Mouse (Mus musculus) heart, postnatal 4 days (tissue): ENCODE data around the gene Htra2. TPM values are rescaled to one million over a fixed set of nuclear protein-coding genes. Genes with fewer than 3 reads are reported as not detected.

Experiments used
- DNase-seq: peaks from one replicate; pipeline ENCODE4 v3.0.0; 2021
- microRNA-seq, 2 experiments: library from miRNA; unstranded; fragments of <30 nt; microRNA quantifications; one replicate each; pipeline ENCODE4 v1.2.0; 2021 to 2022
- total RNA-seq, 2 experiments: library from RNA; stranded (reverse); gene quantifications; 2 replicates each; pipeline ENCODE4 v1.2.3; 2021

Gene Htra2
- total RNA-seq, 2 experiments from 2014 or later, result 42.6 to 43.5 TPM

- DNase-seq, result no peak
Observed at GRCm38 (mm10) chr6:83004309-83004708, 50.8 kb downstream of the Htra2 start.

- DNase-seq, result no peak
Observed at GRCm38 (mm10) chr6:83003850-83004249, 51.2 kb downstream of the Htra2 start.

GRCm38 (mm10) chr6:83003082-83003481 is 52.0 kb downstream of the Htra2 start:
- DNase-seq, result no peak

Small RNA genes lying within 50 kb of the gene (microRNA-seq; reads per million reads assigned to microRNA genes)
- gene Mir3470a, result 0 reads per million in 2 experiments
- gene Mir7040, result 0 to 0.61 reads per million in 2 experiments

Other genes with a start within 250 kb of the Htra2 start
- gene Sema4f, start 115.5 kb downstream of the Htra2 start, total RNA-seq, result under 1 TPM in 1 of 2 experiments, not detected in 1; 0.14 TPM
- under 1 TPM; 0.52 to 0.81 TPM for gene M1ap, start 108.4 kb downstream of the Htra2 start, total RNA-seq
- gene Dok1, start 21.8 kb downstream of the Htra2 start, total RNA-seq, result 1 to 10 TPM; 5.3 to 6.1 TPM
- 1 to 10 TPM; 4.7 to 6.0 TPM for gene Loxl3, start 21.1 kb downstream of the Htra2 start, total RNA-seq
- 10 to 100 TPM; 84.1 to 88.4 TPM for gene Aup1, start 752 bp downstream of the Htra2 start, total RNA-seq
- under 1 TPM; 0.59 to 0.62 TPM for gene Dqx1, start 2.6 kb upstream of the Htra2 start, total RNA-seq
- under 1 TPM in 1 of 2 experiments, not detected in 1; 0.20 TPM for gene Tlx2, start 15.0 kb upstream of the Htra2 start, total RNA-seq
- 10 to 100 TPM in 1 of 2 experiments, 1 to 10 TPM in 1; 7.2 to 10.2 TPM for gene Pcgf1, start 22.6 kb upstream of the Htra2 start, total RNA-seq
- under 1 TPM in 1 of 2 experiments, not detected in 1; 0.88 TPM for gene Lbx2, start 31.1 kb upstream of the Htra2 start, total RNA-seq
- 1 to 10 TPM; 2.4 to 3.0 TPM for gene Ccdc142, start 46.3 kb upstream of the Htra2 start, total RNA-seq
- gene Gm42688, start 46.3 kb upstream of the Htra2 start, total RNA-seq, result 1 to 10 TPM; 1.7 to 1.8 TPM
- gene Mrpl53, start 53.8 kb upstream of the Htra2 start, total RNA-seq, result 100 to 1,000 TPM; 105 to 120 TPM
- gene Mogs, start 60.2 kb upstream of the Htra2 start, total RNA-seq, result 10 to 100 TPM; 11.3 to 12.3 TPM
- gene Wbp1, start 66.3 kb upstream of the Htra2 start, total RNA-seq, result 10 to 100 TPM; 80.4 to 86.8 TPM
- gene Ino80b, start 70.2 kb upstream of the Htra2 start, total RNA-seq, result 10 to 100 TPM; 14.9 to 17.4 TPM
- 10 to 100 TPM; 11.7 to 13.1 TPM for gene Rtkn, start 80.2 kb upstream of the Htra2 start, total RNA-seq
- 1 to 10 TPM; 1.6 to 1.8 TPM for gene Wdr54, start 101.1 kb upstream of the Htra2 start, total RNA-seq
- under 1 TPM in 1 of 2 experiments, not detected in 1; 0.14 TPM for gene 1700003E16Rik, start 101.1 kb upstream of the Htra2 start, total RNA-seq
- 100 to 1,000 TPM; 122 to 123 TPM for gene Dctn1, start 110.6 kb upstream of the Htra2 start, total RNA-seq
- under 1 TPM in 1 of 2 experiments, not detected in 1; 0.12 TPM for gene Slc4a5, start 164.6 kb upstream of the Htra2 start, total RNA-seq